ENCODE assay signal across 9 mouse cellular contexts in genomic region chr8:9770261-9770998, GRCm38 (mm10). TPM values are rescaled to one million over a fixed set of nuclear protein-coding genes. Genes with fewer than 3 reads are reported as not detected.
A peak's percentile ranks its signal among the peaks of the same experiment; 100 is the strongest.
DNase-seq lines count a peak whose midpoint lies in the region; ATAC-seq and TF ChIP-seq lines count a peak whose summit lies in the region.
"Had no signal": no experiment of that assay in that cellular context is flagged by ENCODE, and none has a peak within 500 bp of the region (broad histone marks: within the 10 kb centered on the region; RNA-seq: fewer than 3 reads in every experiment).

No protein-coding gene starts in this region.

- no peaks in the 10 kb centered on the region for H3K9me3 ChIP-seq in neural tube, embryonic 12.5 days

- H3K27ac ChIP-seq in kidney, adult 2 months (ENCODE audit: insufficient read depth, low read depth, low read length) = no peak overlapping the region
- H3K27ac ChIP-seq in neural tube, embryonic 12.5 days = peak overlapping the region; percentile 50
- H3K27ac ChIP-seq: macrophage had no signal

- peak overlapping the region; percentile 88 for H3K4me2 ChIP-seq in neural tube, embryonic 12.5 days (replicated peaks)

- TF ChIP-seq CTCF in kidney, adult 2 months (conservative IDR thresholded peaks at IDR 0.05; ENCODE audit: insufficient read depth, insufficient read length, low read depth, low read length) = no peak

- H3K4me1 ChIP-seq in kidney, adult 2 months (ENCODE audit: control insufficient read depth, insufficient read depth, low read length) = no peaks in the 10 kb centered on the region
- peaks cover 18% of the 10 kb centered on the region for H3K4me1 ChIP-seq in neural tube, embryonic 12.5 days

- peak; percentile 27 for DNase-seq in kidney, postnatal 10 days
- DNase-seq in kidney, adult 2 months = no peak
- peak; percentile 62 for DNase-seq in cerebellum, adult 9-10 months
- peak; percentile 33 to 48 for DNase-seq in frontal cortex, postnatal 10 days (ENCODE audit: low spot score in 2 of 2)
- DNase-seq in left cerebral cortex, adult 8-10 months (ENCODE audit: low spot score in 2 of 2) = peak; percentile 29 to 52
- no peak for DNase-seq in natural killer cell, adult 2 months (ENCODE audit: low spot score in 2 of 2)

- no peaks in the 10 kb centered on the region for H3K36me3 ChIP-seq in kidney, adult 2 months (ENCODE audit: control insufficient read depth, insufficient read depth, low read length)
- no peaks in the 10 kb centered on the region for H3K36me3 ChIP-seq in neural tube, embryonic 12.5 days

- peak overlapping the region; percentile 74 for H3K9ac ChIP-seq in neural tube, embryonic 12.5 days

- no peak overlapping the region for H3K4me3 ChIP-seq in kidney, adult 2 months (ENCODE audit: insufficient read depth, low read depth, low read length)
- peak overlapping the region; percentile 67 for H3K4me3 ChIP-seq in neural tube, embryonic 12.5 days

- peaks cover 2% of the 10 kb centered on the region; the same call in 1 of the 2 replicates for H3K27me3 ChIP-seq in kidney, adult 2 months (replicated peaks; ENCODE audit: control insufficient read depth, insufficient read depth, low read length)
- peaks cover 4% of the 10 kb centered on the region; the same call in 1 of the 2 replicates for H3K27me3 ChIP-seq in neural tube, embryonic 12.5 days (replicated peaks)

- 2% methylated on average over 48 of the region's 48 CpGs for WGBS in kidney, adult 2 months
- 1% methylated on average over 48 of the region's 48 CpGs for WGBS in neural tube, embryonic 12.5 days

- TF ChIP-seq POLR2A in kidney, adult 2 months (IDR thresholded peaks at IDR 0.05; ENCODE audit: low read depth, low read length) = no peak

- ATAC-seq in neural tube, embryonic 12.5 days (ENCODE audit: low FRiP score, low read depth) = 0 out of 2 replicates have a peak, but pooled peaks have one; percentile 30
- ATAC-seq in megakaryocyte progenitor cell, adult 5-6 weeks (replicated peaks; ENCODE audit: poor library complexity) = no peak

RNA-seq across cellular contexts. Expression of gene Fam155a, which starts 0.5 kb away (rescaled TPM):
- polyA plus RNA-seq in kidney, adult 2 months (2012; rRNA removed) = 0.07 and 0.08 TPM in 2 replicates
- total RNA-seq in left cerebral cortex, adult 8-10 months (2022) = 100 to 1,000 TPM in 2 of 4 experiments, 10 to 100 TPM in 2; 92.7 to 110 (median 103) TPM
- polyA plus RNA-seq in neural tube, embryonic 12.5 days (2016; fragmentation: Nextera tagmentation; extraction: Ambion mirVana) = 11.6 and 13.0 TPM in 2 replicates
- total RNA-seq in megakaryocyte progenitor cell, adult 5-6 weeks (2015) = not detected in 2 replicates
- total RNA-seq in megakaryocyte progenitor cell, adult 5-6 weeks (2017) = not detected in 2 replicates
- polyA plus RNA-seq: macrophage had no signal

Comparison
In these comparisons a context has a peak if more than half of its experiments do, and no peak if none do; other contexts are left out.
1. DNase-seq: peak in kidney, postnatal 10 days (single experiment), cerebellum, adult 9-10 months (single experiment), frontal cortex, postnatal 10 days (2 of 2) and left cerebral cortex, adult 8-10 months (2 of 2); none in kidney, adult 2 months (single experiment) and natural killer cell, adult 2 months (0 of 2).
2. RNA of gene Fam155a, which starts 0.5 kb away (total RNA-seq): 92.7 to 110 TPM in left cerebral cortex, adult 8-10 months; not detected in megakaryocyte progenitor cell, adult 5-6 weeks; every median in the first group is over 10 times any median in the second.